Comparison of ENCODE assay signal across 15 mouse cellular contexts in genomic region chr1:73140557-73141345, GRCm38 (mm10).
DNase-seq lines count a peak whose midpoint lies in the region; ATAC-seq and TF ChIP-seq lines count a peak whose summit lies in the region.
"Had no signal": no experiment of that assay in that cellular context is flagged by ENCODE, and none has a peak within 500 bp of the region (broad histone marks: within the 10 kb centered on the region; RNA-seq: fewer than 3 reads in every experiment).

No protein-coding gene starts in this region.

- no peak for TF ChIP-seq CTCF in forebrain, postnatal 0 days (IDR thresholded peaks at IDR 0.05; ENCODE audit: low read depth)
- no peak for TF ChIP-seq CTCF in cerebellum, adult 2 months (IDR thresholded peaks at IDR 0.05; ENCODE audit: borderline replicate concordance, insufficient read depth, low read depth, low read length)

- WGBS in forebrain, postnatal 0 days = 52% methylated on average over 7 of the region's 7 CpGs
- WGBS in forebrain, embryonic 11.5 days = 70% methylated on average over 7 of the region's 7 CpGs
- 58% methylated on average over 7 of the region's 7 CpGs for WGBS in midbrain, embryonic 13.5 days
- 52% methylated on average over 7 of the region's 7 CpGs for WGBS in midbrain, embryonic 16.5 days
- WGBS in cerebellum, adult 2 months = 78% methylated on average over 7 of the region's 7 CpGs

- no peak for TF ChIP-seq POLR2A in myocyte (IDR thresholded peaks at IDR 0.05; ENCODE audit: insufficient read length, low read depth)
- no peak for TF ChIP-seq POLR2A in cerebellum, adult 2 months (IDR thresholded peaks at IDR 0.05; ENCODE audit: borderline replicate concordance, insufficient read depth, low read length)

- ATAC-seq in forebrain, postnatal 0 days = 0 out of 2 replicates have a peak, but pooled peaks have one; percentile 27
- ATAC-seq in forebrain, embryonic 11.5 days (replicated peaks; ENCODE audit: low FRiP score) = no peak
- ATAC-seq in midbrain, embryonic 13.5 days = 0 out of 2 replicates have a peak, but pooled peaks have one; percentile 20
- no peak for ATAC-seq in midbrain, embryonic 16.5 days
- ATAC-seq in megakaryocyte progenitor cell, adult 5-6 weeks (replicated peaks; ENCODE audit: poor library complexity) = no peak
- ATAC-seq: inflammation-experienced regulatory T-cells, adult 6 months had no signal

- no peak overlapping the region for H3K4me2 ChIP-seq in forebrain, postnatal 0 days (ENCODE audit: low read depth)
- no peak overlapping the region for H3K4me2 ChIP-seq in forebrain, embryonic 11.5 days (ENCODE audit: low read depth, low read length, severe bottlenecking)
- H3K4me2 ChIP-seq in midbrain, embryonic 13.5 days (replicated peaks) = no peak overlapping the region
- H3K4me2 ChIP-seq in midbrain, embryonic 16.5 days (ENCODE audit: low read length) = no peak overlapping the region
- peak overlapping the region; percentile 53 for H3K4me2 ChIP-seq in myocyte (ENCODE audit: low read depth)
- H3K4me2 ChIP-seq: heart, embryonic 13.5 days; limb, embryonic 15.5 days had no signal

- no peaks in the 10 kb centered on the region for H3K27me3 ChIP-seq in forebrain, postnatal 0 days (ENCODE audit: insufficient read depth, low read length)
- H3K27me3 ChIP-seq in forebrain, embryonic 11.5 days (ENCODE audit: control insufficient read depth, insufficient read depth, low read length) = no peaks in the 10 kb centered on the region
- H3K27me3 ChIP-seq in midbrain, embryonic 13.5 days = no peaks in the 10 kb centered on the region
- H3K27me3 ChIP-seq in midbrain, embryonic 16.5 days (ENCODE audit: control insufficient read depth, insufficient read depth, low read depth, low read length) = no peaks in the 10 kb centered on the region
- no peaks in the 10 kb centered on the region for H3K27me3 ChIP-seq in myocyte (ENCODE audit: control insufficient read depth, insufficient read depth, insufficient read length)
- no peaks in the 10 kb centered on the region for H3K27me3 ChIP-seq in cerebellum, adult 2 months (ENCODE audit: control insufficient read depth, insufficient read depth, low read length)
- H3K27me3 ChIP-seq: heart, embryonic 13.5 days; limb, embryonic 15.5 days; megakaryocyte, embryonic 14.5 days had no signal

- H3ac ChIP-seq in myocyte (ENCODE audit: control insufficient read depth, insufficient read length) = no peak overlapping the region

- no peaks in the 10 kb centered on the region for H3K9me3 ChIP-seq in forebrain, postnatal 0 days (ENCODE audit: low read length)
- no peaks in the 10 kb centered on the region for H3K9me3 ChIP-seq in forebrain, embryonic 11.5 days (ENCODE audit: control insufficient read depth, low read length)
- H3K9me3 ChIP-seq in midbrain, embryonic 13.5 days = no peaks in the 10 kb centered on the region
- H3K9me3 ChIP-seq in midbrain, embryonic 16.5 days (replicated peaks; ENCODE audit: control insufficient read depth, low read length, poor library complexity, severe bottlenecking) = no peaks in the 10 kb centered on the region
- H3K9me3 ChIP-seq: heart, embryonic 13.5 days; limb, embryonic 15.5 days had no signal

- H3K9ac ChIP-seq in forebrain, postnatal 0 days = no peak overlapping the region
- H3K9ac ChIP-seq in forebrain, embryonic 11.5 days (ENCODE audit: low read length) = no peak overlapping the region
- H3K9ac ChIP-seq in midbrain, embryonic 13.5 days (replicated peaks) = no peak overlapping the region
- no peak overlapping the region for H3K9ac ChIP-seq in midbrain, embryonic 16.5 days (ENCODE audit: low read depth, low read length)
- H3K9ac ChIP-seq: heart, embryonic 13.5 days; limb, embryonic 15.5 days had no signal

- H3K4me1 ChIP-seq in forebrain, postnatal 0 days (ENCODE audit: insufficient read depth) = no peaks in the 10 kb centered on the region
- H3K4me1 ChIP-seq in forebrain, embryonic 11.5 days (replicated peaks; ENCODE audit: control insufficient read depth, insufficient read depth, low read length) = no peaks in the 10 kb centered on the region
- peaks cover 4% of the 10 kb centered on the region; the same call in 1 of the 2 replicates for H3K4me1 ChIP-seq in midbrain, embryonic 13.5 days (replicated peaks)
- H3K4me1 ChIP-seq in midbrain, embryonic 16.5 days (ENCODE audit: control insufficient read depth, insufficient read depth, low read length) = no peaks in the 10 kb centered on the region
- peaks cover 2% of the 10 kb centered on the region; the same call in 1 of the 2 replicates for H3K4me1 ChIP-seq in cerebellum, adult 2 months (ENCODE audit: control insufficient read depth, insufficient read depth, low read length)
- H3K4me1 ChIP-seq: megakaryocyte, embryonic 14.5 days had no signal

- H3K27ac ChIP-seq in forebrain, postnatal 0 days (ENCODE audit: low read depth, low read length) = no peak overlapping the region
- H3K27ac ChIP-seq in forebrain, embryonic 11.5 days (ENCODE audit: low read depth, low read length) = no peak overlapping the region
- H3K27ac ChIP-seq in midbrain, embryonic 13.5 days = no peak overlapping the region
- no peak overlapping the region for H3K27ac ChIP-seq in midbrain, embryonic 16.5 days (ENCODE audit: low read length)
- no peak overlapping the region for H3K27ac ChIP-seq in cerebellum, adult 2 months (ENCODE audit: insufficient read depth, low read length)
- H3K27ac ChIP-seq: heart, embryonic 13.5 days; limb, embryonic 15.5 days had no signal

- no peaks in the 10 kb centered on the region for H3K79me2 ChIP-seq in myocyte (ENCODE audit: control insufficient read depth, insufficient read depth)

- no peaks in the 10 kb centered on the region for H3K36me3 ChIP-seq in forebrain, postnatal 0 days (ENCODE audit: insufficient read depth)
- H3K36me3 ChIP-seq in forebrain, embryonic 11.5 days (ENCODE audit: control insufficient read depth, insufficient read depth, low read length) = no peaks in the 10 kb centered on the region
- H3K36me3 ChIP-seq in midbrain, embryonic 13.5 days = no peaks in the 10 kb centered on the region
- H3K36me3 ChIP-seq in midbrain, embryonic 16.5 days (ENCODE audit: control insufficient read depth, insufficient read depth, low read length) = no peaks in the 10 kb centered on the region
- H3K36me3 ChIP-seq in myocyte (ENCODE audit: control insufficient read depth, insufficient read depth) = no peaks in the 10 kb centered on the region
- H3K36me3 ChIP-seq: heart, embryonic 13.5 days; limb, embryonic 15.5 days had no signal

- H3K4me3 ChIP-seq in forebrain, postnatal 0 days (ENCODE audit: low read depth, low read length) = no peak overlapping the region
- no peak overlapping the region for H3K4me3 ChIP-seq in forebrain, embryonic 11.5 days (ENCODE audit: low read depth, low read length)
- H3K4me3 ChIP-seq in midbrain, embryonic 13.5 days (replicated peaks) = no peak overlapping the region
- H3K4me3 ChIP-seq in midbrain, embryonic 16.5 days (ENCODE audit: low read depth, low read length) = no peak overlapping the region
- H3K4me3 ChIP-seq in myocyte = no peak overlapping the region
- H3K4me3 ChIP-seq in cerebellum, adult 2 months (replicated peaks; ENCODE audit: insufficient read depth, low read depth, low read length) = no peak overlapping the region
- H3K4me3 ChIP-seq: heart, embryonic 13.5 days; limb, embryonic 15.5 days; megakaryocyte, embryonic 14.5 days had no signal

- no peak for DNase-seq in forebrain, postnatal 0 days
- no peak for DNase-seq in forebrain, embryonic 11.5 days (ENCODE audit: low spot score)
- peak; percentile 69 for DNase-seq in kidney, postnatal 14 days
- no peak for DNase-seq in cerebellum, adult 2 months
- DNase-seq: adrenal gland, adult 8-10 months; cerebellum, adult 18-20 months; thymus, adult 18-20 months had no signal

TF ChIP-seq in myocyte, 11 proteins besides CTCF, POLR2A, EP300 and RAD21:
- TF ChIP-seq POLR2AphosphoS2 (IDR thresholded peaks at IDR 0.05; ENCODE audit: insufficient read length, low read depth) (no peak), TCF12 (IDR thresholded peaks at IDR 0.05; ENCODE audit: insufficient read depth, poor library complexity, severe bottlenecking) (no peak), MAX (IDR thresholded peaks at IDR 0.05; ENCODE audit: low read depth) (no peak), USF1 (IDR thresholded peaks at IDR 0.05; ENCODE audit: low read depth) (no peak), CEBPB (IDR thresholded peaks at IDR 0.05; ENCODE audit: insufficient read depth, poor library complexity, severe bottlenecking) (no peak), MYOD1 (IDR thresholded peaks at IDR 0.05; ENCODE audit: control insufficient read depth in 1 of 3, insufficient read length in 2 of 3, low read depth in 2 of 3) (no peak), TCF3 (IDR thresholded peaks at IDR 0.05; ENCODE audit: insufficient read length, low read depth) (no peak), SRF (IDR thresholded peaks at IDR 0.05; ENCODE audit: control insufficient read depth, insufficient read length, low read depth) (no peak)

Comparison
In these comparisons a context has a peak if more than half of its experiments do, and no peak if none do; other contexts are left out.
1. ATAC-seq: peak in forebrain, postnatal 0 days (single experiment) and midbrain, embryonic 13.5 days (single experiment); none in forebrain, embryonic 11.5 days (single experiment), midbrain, embryonic 16.5 days (single experiment) and megakaryocyte progenitor cell, adult 5-6 weeks (single experiment).